Mouse (Mus musculus) intestine, embryonic 16.5 days (tissue): ENCODE data around the gene Lypd3. TPM values are rescaled to one million over a fixed set of nuclear protein-coding genes. Genes with fewer than 3 reads are reported as not detected.

Source experiments
- ATAC-seq: fragments of 200-750 bp; cut with Nextera tagmentation; 2 replicates; pipeline ENCODE4 v1.8.0; 2017; ENCODE audit warnings: moderate TSS enrichment, moderate library complexity
- H3K27ac ChIP-seq: fragments of 300-500 bp; sonication (generic); 2 replicates; pipeline ENCODE4 v1.5.1; 2014; ENCODE audit warnings: mild to moderate bottlenecking, low read length
- H3K27me3 ChIP-seq: fragments of 300-500 bp; sonication (generic); replicated peaks from 2 replicates; pipeline ENCODE4 v1.6.1; 2014; ENCODE audit warnings: low read length, control low read depth, mixed read lengths; ENCODE audit not compliant: control insufficient read depth, insufficient read depth
- H3K36me3 ChIP-seq: fragments of 300-500 bp; sonication (generic); 2 replicates; pipeline ENCODE4 v1.6.1; 2014; ENCODE audit warnings: low read length, control low read depth; ENCODE audit not compliant: control insufficient read depth, insufficient read depth
- H3K4me1 ChIP-seq: fragments of 300-500 bp; sonication (generic); 2 replicates; pipeline ENCODE4 v1.6.1; 2014; ENCODE audit warnings: low read length, control low read depth, mixed read lengths; ENCODE audit not compliant: control insufficient read depth, insufficient read depth
- H3K4me2 ChIP-seq: fragments of 300-500 bp; sonication (generic); 2 replicates; pipeline ENCODE4 v1.6.1; 2014; ENCODE audit warnings: low read depth, low read length, control low read depth
- H3K4me3 ChIP-seq: fragments of 300-500 bp; sonication (generic); 2 replicates; pipeline ENCODE4 v1.5.1; 2014; ENCODE audit warnings: mild to moderate bottlenecking, low read length
- H3K9ac ChIP-seq: fragments of 300-500 bp; sonication (generic); 2 replicates; pipeline ENCODE4 v1.6.1; 2014; ENCODE audit warnings: low read depth, low read length
- H3K9me3 ChIP-seq: fragments of 300-500 bp; sonication (generic); 2 replicates; pipeline ENCODE4 v1.6.1; 2016; ENCODE audit warnings: low read length, control low read depth; ENCODE audit not compliant: control insufficient read depth
- WGBS: fragments of 180-500 bp; shearing (Covaris S2); extraction: QIAGEN DNeasy Blood & Tissue Kit; methylation state at CpG from one replicate; pipeline ENCODE4 v1.1.7; 2014; 5-methylcytosine and 5-hydroxymethylcytosine counted together
- polyA plus RNA-seq: library from polyadenylated mRNA; unstranded; fragments of >200 nt; fragmentation: Nextera tagmentation; extraction: Ambion mirVana; gene quantifications from 2 replicates; pipeline ENCODE4 v1.2.1, GENCODE M21; 2015

The Lypd3 gene
- polyA plus RNA-seq, 1 experiment from 2014 or later = 0.49 TPM

GRCm38 (mm10) chr7:24644996-24645395 is 8.6 kb downstream of the Lypd3 start:
- Histone ChIP-seq H3K4me3 (no peak overlapping the region), H3K27me3 (0 out of 2 replicates have a peak, but pooled peaks cover 5% of the 10 kb centered on the region), H3K9me3 (no peaks in the 10 kb centered on the region), H3K36me3 (no peaks in the 10 kb centered on the region), H3K27ac (no peak overlapping the region), H3K9ac (no peak overlapping the region), H3K4me2 (no peak overlapping the region), H3K4me1 (no peaks in the 10 kb centered on the region)
- WGBS = 76% methylated on average over 7 of the region's 7 CpGs
- no peak for ATAC-seq

DNA sequence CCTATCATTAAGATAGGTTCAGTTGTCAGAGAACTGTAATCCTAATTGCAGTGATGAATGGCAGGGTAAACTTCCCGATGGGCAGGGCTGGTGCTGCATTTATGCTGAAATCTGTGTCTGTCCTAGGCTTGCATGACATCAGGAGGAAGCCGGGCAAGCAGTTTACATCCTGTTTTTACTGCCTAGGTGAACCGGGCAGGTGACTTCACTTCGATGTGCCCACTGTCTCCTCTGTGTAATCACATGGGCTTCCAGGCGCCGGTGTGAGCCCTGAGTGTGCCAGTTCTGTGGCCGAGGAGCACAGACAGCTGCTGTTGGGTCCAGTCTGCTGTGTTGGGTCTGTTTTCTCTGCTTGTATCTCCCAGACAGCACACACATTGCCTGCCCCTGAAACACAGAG is 10.1 kb downstream of the Lypd3 start:
- H3K4me1 ChIP-seq = no peaks in the 10 kb centered on the region
- H3K9me3 ChIP-seq = no peaks in the 10 kb centered on the region
- no peaks in the 10 kb centered on the region for H3K27me3 ChIP-seq
- H3K27ac ChIP-seq = no peak overlapping the region
- H3K36me3 ChIP-seq = no peaks in the 10 kb centered on the region
- H3K9ac ChIP-seq = no peak overlapping the region
- no peak overlapping the region for H3K4me3 ChIP-seq
- ATAC-seq = no peak
- 69% methylated on average over 7 of the region's 7 CpGs for WGBS
- H3K4me2 ChIP-seq = no peak overlapping the region

GRCm38 (mm10) chr7:24653681-24654080 is 17.3 kb downstream of the Lypd3 start:
- no peaks in the 10 kb centered on the region for H3K27me3 ChIP-seq
- H3K4me1 ChIP-seq = no peaks in the 10 kb centered on the region
- WGBS = 21% methylated on average over 7 of the region's 7 CpGs
- peak; percentile 46; the same call in 1 of the 2 replicates for ATAC-seq
- H3K27ac ChIP-seq = no peak overlapping the region
- no peaks in the 10 kb centered on the region for H3K9me3 ChIP-seq
- no peak overlapping the region for H3K9ac ChIP-seq
- no peaks in the 10 kb centered on the region for H3K36me3 ChIP-seq
- no peak overlapping the region for H3K4me3 ChIP-seq
- no peak overlapping the region for H3K4me2 ChIP-seq

DNA sequence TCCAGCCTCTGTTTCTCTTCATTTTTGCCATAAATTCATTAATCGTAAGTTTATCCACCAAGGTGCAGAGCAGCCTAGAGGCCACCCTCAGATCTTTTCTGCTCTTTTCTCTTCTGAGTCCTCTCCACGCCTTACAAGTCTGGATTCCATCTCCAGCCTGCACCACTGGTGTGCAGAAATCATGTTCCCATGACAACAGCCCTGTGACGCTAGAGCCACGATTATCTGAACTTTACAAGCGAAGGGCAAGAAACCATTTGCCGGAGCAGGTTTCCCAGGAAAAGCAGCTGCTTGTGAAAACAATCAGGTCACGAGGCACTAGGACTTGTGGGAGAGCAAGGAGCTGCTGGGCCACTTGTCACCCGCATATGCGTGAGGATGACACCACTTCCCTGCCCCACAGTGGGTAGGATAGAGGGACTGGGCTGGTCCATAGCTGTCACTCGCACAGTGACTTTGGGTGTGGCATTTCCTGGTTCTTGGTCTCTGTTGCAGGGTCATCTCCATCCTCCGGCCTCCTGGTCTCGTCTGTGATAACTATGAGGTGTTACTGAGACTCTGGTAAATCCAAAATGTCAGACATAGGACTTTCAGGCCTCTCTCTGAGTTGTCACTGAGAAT is 23.5 kb downstream of the Lypd3 start:
- H3K9ac ChIP-seq = no peak overlapping the region
- H3K4me3 ChIP-seq = no peak overlapping the region
- no peak overlapping the region for H3K4me2 ChIP-seq
- no peaks in the 10 kb centered on the region for H3K4me1 ChIP-seq
- peak; percentile 26; the same call in 1 of the 2 replicates for ATAC-seq
- WGBS = 44% methylated on average over 12 of the region's 12 CpGs
- no peaks in the 10 kb centered on the region for H3K36me3 ChIP-seq
- H3K9me3 ChIP-seq = no peaks in the 10 kb centered on the region
- H3K27me3 ChIP-seq = no peaks in the 10 kb centered on the region
- no peak overlapping the region for H3K27ac ChIP-seq

- H3K4me1 ChIP-seq = no peaks in the 10 kb centered on the region
Measured at GRCm38 (mm10) chr7:24661118-24661904, 25.0 kb downstream of the Lypd3 start.

GRCm38 (mm10) chr7:24662575-24662974 is 26.2 kb downstream of the Lypd3 start:
- Histone ChIP-seq H3K4me2 (no peak overlapping the region), H3K27ac (no peak overlapping the region), H3K4me1 (no peaks in the 10 kb centered on the region), H3K9ac (no peak overlapping the region), H3K36me3 (no peaks in the 10 kb centered on the region), H3K4me3 (no peak overlapping the region), H3K9me3 (no peaks in the 10 kb centered on the region), H3K27me3 (no peaks in the 10 kb centered on the region)
- peak; percentile 40; the same call in 1 of the 2 replicates for ATAC-seq
- WGBS = 19% methylated on average over 8 of the region's 8 CpGs

More at GRCm38 (mm10) chr7:24661118-24661904, 25.0 kb downstream of the Lypd3 start:
- WGBS = 61% methylated on average over 17 of the region's 17 CpGs
- no peak overlapping the region for H3K4me2 ChIP-seq
- H3K36me3 ChIP-seq = no peaks in the 10 kb centered on the region
- H3K4me3 ChIP-seq = no peak overlapping the region
- H3K9me3 ChIP-seq = no peaks in the 10 kb centered on the region
- H3K9ac ChIP-seq = no peak overlapping the region
- H3K27ac ChIP-seq = no peak overlapping the region
- no peaks in the 10 kb centered on the region for H3K27me3 ChIP-seq
- ATAC-seq = no peak

- 34% methylated on average over 8 of the region's 8 CpGs for WGBS
- Histone ChIP-seq H3K36me3 (no peaks in the 10 kb centered on the region), H3K4me1 (no peaks in the 10 kb centered on the region), H3K9ac (no peak overlapping the region), H3K27ac (no peak overlapping the region), H3K27me3 (no peaks in the 10 kb centered on the region), H3K9me3 (no peaks in the 10 kb centered on the region), H3K4me2 (no peak overlapping the region), H3K4me3 (no peak overlapping the region)
- ATAC-seq = no peak
Measured at GRCm38 (mm10) chr7:24664301-24664700, 28.0 kb downstream of the Lypd3 start.

- ATAC-seq = no peak
- H3K9ac ChIP-seq = no peak overlapping the region
- WGBS = 83% methylated on average over 9 of the region's 9 CpGs
Measured at GRCm38 (mm10) chr7:24664959-24665358, 28.6 kb downstream of the Lypd3 start.

DNA sequence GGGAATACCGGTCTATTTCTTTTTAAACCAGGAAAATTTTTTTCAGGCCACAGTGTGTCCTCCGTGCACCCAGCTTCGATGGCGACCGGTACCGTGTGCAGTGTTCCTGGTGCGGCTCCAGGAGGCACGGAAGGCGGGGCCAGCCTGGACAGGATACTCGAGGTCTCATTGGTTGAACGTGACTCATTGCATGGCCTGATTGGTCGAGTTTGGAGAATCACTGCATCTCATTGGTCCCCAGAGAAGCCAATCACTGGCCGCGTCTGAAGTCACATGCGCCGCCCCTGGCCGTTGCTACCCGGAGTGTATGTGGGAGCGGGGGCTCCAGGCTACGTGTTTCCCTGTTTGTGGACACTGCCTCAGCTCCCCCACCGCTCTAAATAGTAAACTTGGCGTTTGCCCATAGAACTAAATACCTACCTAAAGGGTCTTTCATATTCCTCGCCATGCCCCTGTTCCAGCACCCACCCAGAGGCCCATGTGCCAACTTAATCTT is 35.6 kb downstream of the Lypd3 start:
- Histone ChIP-seq H3K4me3 (no peak overlapping the region), H3K36me3 (no peaks in the 10 kb centered on the region), H3K27me3 (no peaks in the 10 kb centered on the region), H3K4me2 (no peak overlapping the region), H3K4me1 (no peaks in the 10 kb centered on the region), H3K9me3 (no peaks in the 10 kb centered on the region), H3K9ac (no peak overlapping the region), H3K27ac (no peak overlapping the region)
- 92% methylated on average over 23 of the region's 23 CpGs for WGBS
- ATAC-seq = no peak

More at GRCm38 (mm10) chr7:24664959-24665358, 28.6 kb downstream of the Lypd3 start:
- H3K27ac ChIP-seq = no peak overlapping the region
- no peaks in the 10 kb centered on the region for H3K27me3 ChIP-seq
- no peak overlapping the region for H3K4me3 ChIP-seq
- no peaks in the 10 kb centered on the region for H3K36me3 ChIP-seq
- no peaks in the 10 kb centered on the region for H3K4me1 ChIP-seq
- H3K4me2 ChIP-seq = no peak overlapping the region
- H3K9me3 ChIP-seq = no peaks in the 10 kb centered on the region
